Mouse (Mus musculus) frontal cortex, adult 2 months (tissue): ENCODE results near the gene Casc4. TPM values are rescaled to one million over a fixed set of nuclear protein-coding genes. Genes with fewer than 3 reads are reported as not detected.

ENCODE experiments used
- DNase-seq, 2 experiments: peaks; one replicate each; pipeline ENCODE4 v3.0.0; 2022; ENCODE audit warnings: low spot score in 1 of 2; ENCODE audit errors: extremely low spot score in 1 of 2
- polyA plus RNA-seq: library from polyadenylated mRNA; depleted of rRNA; stranded (reverse); fragments of >200 nt; gene quantifications from 2 replicates; pipeline ENCODE4 v1.2.3, GENCODE M21; 2012; rRNA removed

Casc4 gene
- 38.1 and 45.7 TPM in 2 replicates for polyA plus RNA-seq

DNA sequence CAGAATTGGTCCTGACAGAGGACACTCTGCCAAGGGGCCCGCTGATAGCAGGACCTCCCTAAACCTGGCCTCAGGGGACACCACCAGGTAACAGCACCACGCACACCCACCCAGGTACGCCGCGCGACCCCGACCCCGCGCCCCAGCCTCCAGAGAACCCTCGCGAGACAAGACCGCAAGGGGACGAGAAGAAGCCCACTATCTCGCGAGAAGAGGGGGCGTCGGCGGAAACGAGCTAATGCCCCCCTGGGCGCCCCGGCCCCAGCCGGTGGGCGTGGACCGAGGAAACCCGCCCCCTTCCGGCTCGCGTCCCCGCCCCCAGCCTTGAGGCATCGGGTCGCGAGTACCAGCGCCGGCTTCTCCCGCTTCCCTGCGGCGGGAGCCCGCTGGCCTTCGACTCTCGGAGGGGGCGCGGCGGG lies at the start of gene Casc4:
Casc4 (plus strand) TSS at position 339 of the 419 bp plus-strand sequence.
- DNase-seq: peak; percentile 87

DNA sequence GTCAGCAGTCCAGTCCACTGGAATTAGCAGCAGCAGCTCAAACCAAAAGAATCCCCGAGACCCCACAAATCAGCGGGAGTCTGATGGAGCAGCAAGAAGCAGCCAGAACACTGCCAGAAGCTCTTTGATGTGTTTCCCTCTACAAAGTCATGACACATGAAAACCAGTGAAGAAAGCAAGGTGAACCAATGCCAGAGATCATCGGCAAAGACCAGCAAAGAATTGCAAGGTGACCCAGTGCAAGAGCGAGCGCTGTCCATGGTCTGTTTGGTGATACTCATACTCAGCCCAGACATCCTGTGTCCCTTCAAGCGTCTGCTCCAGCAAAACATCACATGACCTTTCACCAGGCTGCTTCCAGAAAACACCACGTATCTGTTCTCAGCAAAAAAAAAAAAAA lies 45.0 kb upstream of the Casc4 start:
- DNase-seq: no peak

DNA sequence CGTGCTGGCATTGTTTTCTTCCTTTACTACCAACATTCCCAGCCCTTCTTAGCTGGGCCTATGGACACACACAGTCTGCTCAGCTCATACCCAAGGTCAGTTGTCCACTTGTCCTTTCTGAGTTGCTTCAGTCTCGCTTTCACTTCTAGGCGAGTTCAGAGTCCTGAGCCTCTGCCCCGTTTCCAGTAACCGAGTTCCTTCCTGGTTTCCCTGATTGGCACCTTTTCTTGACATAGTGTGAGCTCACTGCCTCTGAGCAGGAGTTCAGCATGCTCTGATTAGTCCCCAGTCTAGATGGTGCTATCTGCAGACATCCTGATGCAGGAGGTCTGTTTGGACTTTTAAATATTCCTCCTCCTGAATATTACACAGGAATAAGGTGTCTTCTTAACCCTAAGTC lies 42.1 kb upstream of the Casc4 start:
- DNase-seq: no peak

DNA sequence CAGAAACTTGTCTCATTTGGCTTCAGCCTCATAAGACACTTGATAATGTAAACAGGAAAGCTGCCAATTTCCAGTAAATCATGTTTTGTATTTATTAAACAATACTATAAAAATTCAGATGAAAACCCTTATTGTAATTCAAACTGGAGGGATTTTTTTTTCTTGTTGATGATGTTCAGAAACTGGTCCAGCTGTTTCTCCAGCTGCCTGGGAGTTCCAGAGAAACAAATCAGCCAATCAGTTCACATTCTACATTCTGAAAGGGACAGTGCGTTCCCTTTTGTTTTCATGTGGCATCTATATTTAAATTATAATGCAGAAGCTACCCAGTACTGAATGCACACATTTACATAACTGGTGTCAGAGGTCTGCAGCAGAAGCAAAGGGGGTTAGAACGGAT lies 40.6 kb upstream of the Casc4 start:
- no peak for DNase-seq

DNA sequence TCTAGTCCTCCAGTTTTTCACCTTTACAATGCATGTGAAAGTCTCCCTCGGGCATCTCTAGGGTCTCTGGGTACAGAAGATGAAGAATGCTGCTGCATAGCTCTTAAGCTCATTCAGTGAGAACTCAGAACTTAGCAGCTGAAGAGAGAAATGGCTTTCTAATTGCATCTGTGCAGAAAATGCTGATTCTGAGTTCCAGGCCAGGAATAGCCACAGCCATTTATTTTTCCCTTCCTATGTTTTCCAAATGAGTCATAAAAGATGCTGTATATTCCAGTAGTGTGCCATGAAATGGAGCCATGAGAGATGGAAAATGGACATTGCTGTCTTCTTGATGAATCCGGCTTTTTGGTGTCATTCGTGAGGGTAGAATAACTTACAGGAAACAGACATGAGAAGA lies 38.4 kb upstream of the Casc4 start:
- no peak for DNase-seq

DNA sequence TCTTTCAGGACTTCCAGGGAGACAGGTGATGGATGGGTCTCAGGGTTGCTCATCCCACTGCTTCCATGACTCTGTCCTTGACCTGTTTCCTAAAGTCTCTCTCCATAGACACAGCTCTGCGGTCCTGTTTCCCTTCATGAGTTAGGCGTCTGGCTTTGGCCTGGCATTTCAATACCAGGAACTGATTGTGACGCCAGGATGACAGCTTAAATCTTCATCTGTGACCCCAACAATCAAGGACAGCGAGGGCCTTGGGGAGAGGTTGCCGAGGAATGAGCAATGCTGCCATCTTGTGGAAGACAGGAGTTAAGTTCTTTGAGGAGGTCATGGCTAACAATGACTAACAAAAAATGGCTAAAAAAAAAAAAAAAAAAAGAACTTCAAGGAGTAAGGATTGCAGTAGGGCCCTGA lies 34.3 kb upstream of the Casc4 start:
- DNase-seq: peak; percentile 29 to 77

DNA sequence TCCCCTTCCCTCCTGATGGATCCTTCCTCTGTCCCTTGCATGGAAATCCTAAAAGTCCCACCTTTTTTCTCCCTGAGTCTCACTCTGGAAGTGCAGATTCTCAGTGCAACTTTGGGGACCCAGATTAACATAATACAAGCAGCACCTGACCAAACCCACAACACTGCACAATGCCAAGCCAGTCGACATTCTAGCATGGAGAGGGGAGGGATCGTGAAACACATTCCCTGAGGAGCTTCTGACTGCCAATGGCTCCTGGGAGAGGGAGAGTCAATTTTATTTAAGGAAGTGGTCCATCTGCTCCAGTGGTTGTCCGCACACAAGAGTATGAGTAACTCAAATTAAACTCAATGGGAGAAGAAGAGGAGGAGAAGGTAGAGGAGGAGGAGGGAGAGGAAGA lies 31.8 kb upstream of the Casc4 start:
- DNase-seq: no peak

DNA sequence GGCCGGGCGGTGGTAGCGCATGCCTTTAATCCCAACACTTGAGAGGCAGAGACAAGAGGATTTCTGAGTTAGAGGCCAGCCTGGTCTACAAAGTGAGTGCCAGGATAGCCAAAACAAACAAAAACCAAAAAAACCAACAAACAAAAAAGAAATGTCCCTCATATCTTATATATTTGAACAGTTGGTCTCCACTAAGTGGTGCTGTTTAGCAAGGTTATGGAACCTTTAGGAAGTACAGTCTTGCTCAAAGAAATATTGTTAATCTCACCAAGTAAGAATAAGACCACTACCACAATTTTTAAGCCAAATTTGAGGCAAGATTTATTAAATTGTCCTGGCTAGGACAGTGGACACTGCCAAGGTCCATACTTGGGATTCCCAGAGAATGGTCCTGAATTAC lies 25.3 kb upstream of the Casc4 start:
- no peak for DNase-seq

DNA sequence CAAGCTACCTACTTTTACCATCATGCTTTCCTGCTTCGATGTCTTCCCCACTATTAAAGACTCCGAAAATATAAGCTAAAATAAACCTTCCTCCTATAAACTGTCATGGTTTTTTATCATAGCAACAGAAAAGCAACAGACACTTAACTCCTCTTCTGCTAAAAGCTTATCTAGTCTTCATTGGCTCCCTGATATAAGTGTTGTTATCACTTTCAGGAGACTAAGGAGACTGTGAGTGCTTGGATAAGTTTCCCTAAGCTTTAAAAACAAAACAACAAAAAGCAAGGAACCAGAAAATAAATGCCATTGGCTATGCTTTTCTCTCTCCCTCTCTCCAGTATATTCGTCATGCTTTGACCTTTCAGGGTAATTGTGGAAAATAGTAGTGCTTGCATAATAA lies 24.5 kb upstream of the Casc4 start:
- no peak for DNase-seq

DNA sequence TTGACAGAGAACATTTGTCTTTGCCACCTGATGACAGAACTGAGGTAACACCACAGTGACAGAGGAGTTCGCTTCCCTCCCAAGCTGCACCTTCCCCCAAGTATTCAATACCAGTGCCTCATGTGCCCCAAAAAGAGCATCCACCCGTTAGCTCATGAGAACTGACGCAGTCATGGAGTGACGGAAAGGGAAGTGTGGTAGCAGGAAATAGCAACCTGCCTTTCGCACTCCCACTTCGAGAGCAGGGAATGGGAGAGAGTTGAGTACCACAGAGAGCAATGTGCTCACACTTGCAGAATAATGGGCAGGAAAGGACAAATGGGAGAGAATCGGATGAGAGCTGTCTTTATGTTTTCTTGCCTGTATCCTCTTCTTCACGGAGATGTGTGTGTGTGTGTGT lies 20.7 kb upstream of the Casc4 start:
- DNase-seq: peak in 1 of 2 experiments; percentile 37

DNA sequence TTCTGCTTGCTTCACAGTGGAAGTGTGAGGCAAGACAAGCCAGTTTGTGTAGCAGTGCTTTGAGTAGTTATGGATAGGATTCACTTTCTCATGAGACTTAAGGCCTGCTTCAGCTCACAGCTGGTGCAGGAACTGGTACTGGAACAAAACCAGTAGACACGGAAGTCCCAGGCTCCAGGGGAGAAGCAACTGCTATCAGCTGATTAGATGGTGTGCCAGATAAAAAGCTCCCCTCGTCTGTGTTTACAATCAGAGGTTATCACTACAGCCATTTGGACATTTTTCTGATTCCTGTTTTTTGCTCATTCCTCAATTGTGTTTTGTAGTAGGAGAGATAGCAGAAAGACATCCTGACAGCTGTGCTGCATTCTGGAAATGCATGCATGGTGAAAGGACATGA lies 14.7 kb upstream of the Casc4 start:
- no peak for DNase-seq

DNA sequence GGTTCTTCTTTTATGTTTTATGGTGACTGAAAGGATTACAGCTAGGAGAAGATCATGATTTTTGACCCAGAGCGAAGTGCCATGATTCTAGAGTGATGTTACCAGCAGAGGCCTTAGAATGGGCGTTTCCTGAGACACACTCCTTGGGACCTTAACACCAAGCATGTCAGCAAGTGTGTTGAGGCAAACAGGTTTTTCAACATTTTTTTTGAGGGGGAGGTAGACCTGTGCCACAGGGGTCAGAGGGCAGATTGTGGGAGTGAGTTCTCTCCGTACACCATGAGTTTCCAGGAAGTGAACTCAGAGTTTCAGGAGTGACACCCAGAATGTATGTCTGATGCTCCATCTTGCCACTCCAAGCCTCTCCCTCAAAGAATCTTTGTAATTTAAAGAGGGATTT lies 12.8 kb upstream of the Casc4 start:
- DNase-seq: no peak

DNA sequence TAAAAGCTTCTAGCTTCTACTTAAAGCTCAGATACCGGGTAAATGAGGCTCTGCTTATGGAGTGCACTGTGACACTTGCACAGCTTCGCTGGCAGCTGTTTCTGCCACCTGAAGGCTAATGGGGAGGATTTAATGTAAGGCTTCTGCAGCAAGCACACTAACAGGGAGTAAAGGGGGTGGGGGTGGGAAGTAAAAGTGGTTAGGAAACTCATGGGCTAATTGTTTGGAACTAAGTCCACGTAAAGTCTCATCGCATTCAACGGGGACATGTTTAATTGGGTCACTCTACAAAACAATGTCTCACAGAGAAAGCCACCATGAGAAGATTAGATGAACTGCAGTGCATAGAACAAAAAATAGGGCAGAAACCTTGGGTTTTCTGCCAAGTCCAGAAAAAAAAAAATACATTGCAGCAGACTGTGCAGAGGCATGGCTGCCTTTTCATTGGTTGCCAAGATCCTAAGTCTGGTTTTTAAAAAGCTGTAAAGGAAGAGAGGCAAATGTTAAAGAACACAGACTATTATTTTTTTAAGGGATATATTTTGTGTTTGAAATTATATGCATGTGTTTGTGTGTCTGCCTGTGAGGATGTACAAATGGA lies 7.3 kb upstream of the Casc4 start:
- peak in 1 of 2 experiments; percentile 59 for DNase-seq

DNA sequence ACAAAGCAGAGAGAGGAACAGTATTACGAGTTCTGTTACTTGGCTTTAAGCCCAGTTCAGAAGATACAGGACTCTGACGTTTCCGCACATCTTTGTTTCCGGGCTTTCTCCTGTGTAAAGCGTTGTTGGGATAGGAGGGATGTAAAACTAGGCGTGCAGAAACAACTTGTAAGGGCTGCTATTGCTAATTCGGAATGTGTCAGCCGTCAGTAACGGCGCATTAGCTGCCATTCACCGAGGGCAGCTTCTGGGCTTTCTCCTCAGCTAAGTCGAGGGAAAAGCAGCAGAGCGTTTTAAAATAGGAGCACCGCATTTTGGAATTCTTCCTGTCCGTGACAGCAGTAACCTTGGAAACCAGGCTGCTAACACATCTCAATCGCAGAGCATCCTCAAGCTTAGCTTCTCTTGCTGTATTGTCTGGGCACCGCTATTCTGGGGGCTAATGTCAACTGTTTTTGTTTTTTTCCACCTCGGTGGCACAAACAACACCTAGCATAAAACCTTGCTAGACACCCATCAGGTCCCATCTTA lies 634 bp upstream of the Casc4 start:
- peak; percentile 22 to 69 for DNase-seq

DNA sequence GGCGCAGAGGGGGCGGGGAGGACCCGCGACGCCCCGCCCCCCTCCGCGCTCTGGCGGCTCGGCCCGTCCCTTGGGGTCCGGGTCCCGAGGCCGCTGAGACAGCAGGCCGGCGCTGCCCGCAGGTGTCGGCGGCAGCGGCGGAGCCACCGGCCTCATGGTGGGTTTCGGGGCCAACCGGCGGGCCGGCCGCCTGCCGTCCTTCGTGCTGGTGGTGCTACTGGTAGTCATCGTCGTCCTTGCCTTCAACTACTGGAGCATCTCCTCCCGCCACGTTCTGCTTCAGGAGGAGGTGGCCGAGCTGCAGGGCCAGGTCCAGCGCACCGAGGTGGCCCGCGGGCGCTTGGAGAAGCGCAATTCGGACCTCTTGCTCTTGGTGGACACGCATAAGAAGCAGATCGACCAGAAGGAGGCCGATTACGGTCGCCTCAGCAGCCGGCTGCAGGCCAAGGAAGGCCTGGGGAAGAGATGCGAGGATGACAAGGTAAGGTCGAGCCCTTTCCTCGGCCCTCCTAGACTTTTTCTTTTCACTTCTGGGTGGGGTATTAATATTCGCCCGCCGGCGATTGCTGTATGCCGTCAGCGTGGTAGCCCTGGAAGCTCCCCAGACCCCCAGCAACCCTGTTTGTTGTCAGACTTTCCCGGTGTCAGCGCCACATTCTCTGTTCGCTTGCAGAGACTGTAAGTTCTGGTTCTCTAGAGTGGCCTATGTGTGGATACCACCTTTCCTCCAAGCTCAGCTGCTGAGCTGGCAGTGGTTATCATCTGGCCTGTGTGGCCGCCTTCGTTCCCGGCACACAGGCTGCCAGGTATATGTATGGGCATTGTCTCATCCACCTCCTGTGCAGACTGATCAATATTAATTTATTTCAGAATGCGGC lies 520 bp downstream of the Casc4 start:
- peak in 1 of 2 experiments; percentile 34 for DNase-seq

DNA sequence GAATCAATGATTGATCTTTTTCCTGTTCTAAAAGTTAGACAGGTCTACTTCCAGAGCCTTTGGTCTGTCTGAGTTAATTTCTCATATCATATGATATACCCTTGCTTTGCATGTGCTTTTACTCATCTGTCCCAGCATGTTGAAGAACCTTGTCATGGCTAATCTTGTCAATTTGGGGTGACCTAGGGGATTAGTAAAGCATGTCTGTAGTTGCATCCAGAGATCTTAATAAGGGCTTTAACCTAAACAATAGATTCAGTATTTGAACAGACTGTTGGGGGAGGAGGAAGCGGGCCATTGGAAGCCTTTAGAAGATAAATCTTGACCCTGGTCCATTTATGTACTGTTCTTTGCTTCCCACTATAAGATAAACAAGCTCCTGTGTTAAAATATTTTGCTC lies 12.7 kb downstream of the Casc4 start:
- DNase-seq: no peak

DNA sequence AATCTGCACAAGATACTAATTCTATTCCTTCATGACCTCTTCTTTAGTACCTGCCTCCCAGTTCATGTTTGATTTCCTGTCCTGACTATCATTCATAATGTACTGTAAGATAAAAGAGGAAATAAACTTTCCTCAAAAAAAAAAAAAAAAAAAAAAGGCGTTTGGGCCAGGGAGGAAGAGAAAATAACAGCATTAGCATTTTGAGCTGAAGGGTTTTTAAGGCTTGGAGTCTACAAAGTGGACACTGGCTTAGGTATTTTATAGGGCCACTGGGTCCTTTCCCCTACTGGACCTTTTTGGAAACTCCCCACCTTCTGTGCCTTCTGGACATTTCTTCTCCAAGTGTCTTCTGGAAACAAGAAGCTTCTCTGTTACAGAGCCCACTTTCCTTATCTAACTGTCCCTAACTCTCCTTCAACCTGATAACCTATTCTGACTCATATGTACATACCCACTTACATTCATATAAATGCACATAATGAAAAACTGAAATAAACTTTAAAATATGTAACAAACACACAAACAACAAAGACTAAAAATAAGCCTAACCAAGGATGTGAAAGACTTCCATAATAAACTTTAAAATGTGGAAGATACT lies 18.8 kb downstream of the Casc4 start:
- DNase-seq: no peak

DNA sequence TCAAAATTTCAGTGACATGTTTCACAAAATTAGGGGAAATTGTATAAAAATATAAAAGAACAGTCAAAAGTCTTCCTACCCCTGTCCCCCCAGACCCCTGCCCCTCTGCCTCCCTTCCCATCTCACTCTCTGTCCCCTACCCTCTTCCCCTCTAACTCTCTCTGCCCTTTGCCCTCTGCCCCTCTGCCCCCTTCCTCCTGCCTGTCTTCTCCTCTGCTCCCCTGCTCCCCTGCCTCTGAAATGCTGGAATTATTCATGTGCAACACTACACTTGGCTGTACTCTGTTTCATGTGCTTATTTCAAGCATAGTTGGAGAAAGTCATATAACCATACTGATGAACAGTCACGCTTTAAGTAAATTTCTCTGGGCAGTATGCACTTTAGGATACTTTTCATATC lies 19.6 kb downstream of the Casc4 start:
- DNase-seq: no peak

DNA sequence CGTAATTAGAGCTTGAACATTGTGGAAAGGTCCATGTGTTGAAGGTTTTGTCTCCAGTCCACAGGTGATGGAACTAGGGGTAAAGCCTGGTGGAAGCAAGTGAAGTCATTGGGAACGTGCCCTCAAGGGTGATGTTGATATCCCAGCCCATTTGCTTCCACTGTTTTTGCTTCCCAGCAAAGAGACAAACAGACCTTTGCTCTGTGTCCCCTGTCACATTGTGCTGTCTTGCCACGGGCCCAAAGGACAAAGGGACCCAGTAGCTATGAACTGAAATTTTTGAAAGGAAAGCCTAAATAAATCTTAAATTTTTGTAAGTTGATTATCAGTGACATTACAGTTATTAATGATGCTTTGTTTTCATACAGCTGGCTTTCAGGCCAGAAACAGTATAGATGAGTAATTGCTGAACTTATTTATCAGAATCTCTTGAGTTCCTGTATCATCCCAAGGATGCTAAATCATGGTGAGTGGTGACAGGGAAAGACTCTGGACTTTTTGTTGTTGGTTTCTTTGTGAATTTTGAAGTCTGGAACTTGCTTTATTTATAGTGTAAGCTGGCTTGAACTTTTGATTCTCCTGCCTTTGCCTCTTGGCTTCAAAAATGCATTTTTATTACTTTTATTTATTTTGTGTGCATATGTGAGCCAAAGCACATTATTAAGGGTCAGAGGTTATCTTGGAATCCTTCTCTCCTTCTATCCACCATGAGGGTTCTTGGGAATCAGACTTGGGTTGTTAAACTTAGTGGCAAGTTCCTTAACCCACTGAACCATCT lies 22.1 kb downstream of the Casc4 start:
- no peak for DNase-seq

DNA sequence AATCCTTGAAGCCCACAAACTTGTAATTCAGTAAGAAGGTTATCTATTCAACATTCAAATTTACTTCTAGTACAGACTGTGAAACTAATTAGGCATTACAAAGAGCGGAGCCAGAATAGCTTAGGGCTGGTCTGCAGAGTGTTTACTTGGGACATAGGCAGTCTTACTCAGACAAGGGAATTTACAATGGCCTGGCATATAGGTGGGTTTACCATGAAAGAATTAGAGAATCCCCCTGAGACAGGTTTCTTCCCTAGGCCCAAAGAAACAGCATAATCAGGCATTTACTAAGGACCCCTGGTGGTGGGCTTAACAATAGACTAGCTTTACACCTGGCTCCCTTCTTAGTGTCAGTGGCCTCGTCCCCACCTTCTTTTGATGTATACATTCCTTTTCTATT lies 28.5 kb downstream of the Casc4 start:
- DNase-seq: no peak

DNA sequence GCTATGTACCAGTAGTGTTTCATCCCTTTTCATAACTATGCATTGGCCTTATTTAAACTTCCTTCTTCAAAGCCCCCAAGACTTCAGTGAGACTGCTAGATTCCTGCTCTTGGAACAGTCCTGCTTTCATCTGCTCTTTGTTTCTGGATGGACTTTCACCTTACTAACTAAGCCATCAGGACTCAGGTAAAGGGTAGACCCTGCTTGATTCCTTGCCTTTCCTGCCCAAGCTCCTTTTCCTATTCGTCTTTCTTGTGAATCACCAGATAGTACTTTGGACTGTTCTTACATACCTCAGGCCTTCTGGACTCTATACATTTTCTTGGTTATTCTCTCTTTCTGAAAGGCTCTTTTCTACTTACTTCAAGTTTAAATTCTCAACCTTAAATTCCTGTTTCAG lies 30.1 kb downstream of the Casc4 start:
- no peak for DNase-seq
